Mouse (Mus musculus) thymus, adult 2 months (tissue): Measurements from ENCODE around the gene Rab7b.

Experiments used
- CTCF ChIP-seq: fragments of 200-500 bp; IDR thresholded peaks from 2 replicates; pipeline ENCODE4 v1.5.1; 2012; ENCODE audit warnings: mild to moderate bottlenecking, control low read depth, low read length, moderate library complexity, borderline replicate concordance; ENCODE audit not compliant: control insufficient read depth, poor library complexity, insufficient read depth; ENCODE audit errors: extremely low read depth
- POLR2A ChIP-seq: fragments of 200-500 bp; IDR thresholded peaks from 2 replicates; pipeline ENCODE4 v1.6.1; 2012; ENCODE audit warnings: mild to moderate bottlenecking, low read length, control low read depth, moderate library complexity; ENCODE audit not compliant: control insufficient read depth, poor library complexity, insufficient read depth; ENCODE audit errors: extremely low read depth

- no peak for TF ChIP-seq CTCF
- TF ChIP-seq POLR2A: no peak
These were observed 51.1 kb downstream of the Rab7b start for GRCm38 (mm10) chr1:131739481-131740160.
